Mouse (Mus musculus) spleen, adult 10 weeks (tissue): Measurements from ENCODE around the gene 1700080E11Rik. TPM values are rescaled to one million over a fixed set of nuclear protein-coding genes. Genes with fewer than 3 reads are reported as not detected.

Source experiments
- polyA plus RNA-seq: library from polyadenylated mRNA; stranded (reverse); fragments of 350-450 nt; fragmentation: Illumina TruSeq; extraction: RNeasy Lipid Tissue Mini Kit (QIAGEN cat#74804); gene quantifications from one replicate; pipeline ENCODE4 v1.2.3, GENCODE M21; 2015; ENCODE audit warnings: low replicate concordance; ENCODE audit not compliant: insufficient read depth

1700080E11Rik gene
- polyA plus RNA-seq: not detected

DNA sequence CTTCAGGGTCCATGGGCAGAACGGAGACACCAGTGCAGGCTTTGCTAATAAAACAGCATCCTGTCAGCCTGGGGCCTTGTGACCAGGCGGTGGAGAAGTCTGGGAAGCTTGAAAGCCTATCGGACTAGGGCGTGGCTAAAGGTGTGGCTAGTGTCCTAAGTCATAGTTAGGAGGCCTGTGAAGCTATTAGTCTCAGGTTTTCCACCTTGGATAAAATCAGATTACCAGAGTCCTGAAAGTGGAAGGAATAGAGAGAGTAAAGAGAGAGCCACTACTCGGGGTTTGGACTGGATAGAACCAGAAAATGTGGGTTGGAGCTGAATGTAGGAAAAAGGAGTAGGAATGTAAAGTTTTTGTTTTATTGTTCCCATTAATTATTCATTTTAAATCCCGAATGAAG lies at the start of gene 1700080E11Rik:
TSS of gene 1700080E11Rik (minus strand) at position 101 of the 400 bp plus-strand sequence.

DNA sequence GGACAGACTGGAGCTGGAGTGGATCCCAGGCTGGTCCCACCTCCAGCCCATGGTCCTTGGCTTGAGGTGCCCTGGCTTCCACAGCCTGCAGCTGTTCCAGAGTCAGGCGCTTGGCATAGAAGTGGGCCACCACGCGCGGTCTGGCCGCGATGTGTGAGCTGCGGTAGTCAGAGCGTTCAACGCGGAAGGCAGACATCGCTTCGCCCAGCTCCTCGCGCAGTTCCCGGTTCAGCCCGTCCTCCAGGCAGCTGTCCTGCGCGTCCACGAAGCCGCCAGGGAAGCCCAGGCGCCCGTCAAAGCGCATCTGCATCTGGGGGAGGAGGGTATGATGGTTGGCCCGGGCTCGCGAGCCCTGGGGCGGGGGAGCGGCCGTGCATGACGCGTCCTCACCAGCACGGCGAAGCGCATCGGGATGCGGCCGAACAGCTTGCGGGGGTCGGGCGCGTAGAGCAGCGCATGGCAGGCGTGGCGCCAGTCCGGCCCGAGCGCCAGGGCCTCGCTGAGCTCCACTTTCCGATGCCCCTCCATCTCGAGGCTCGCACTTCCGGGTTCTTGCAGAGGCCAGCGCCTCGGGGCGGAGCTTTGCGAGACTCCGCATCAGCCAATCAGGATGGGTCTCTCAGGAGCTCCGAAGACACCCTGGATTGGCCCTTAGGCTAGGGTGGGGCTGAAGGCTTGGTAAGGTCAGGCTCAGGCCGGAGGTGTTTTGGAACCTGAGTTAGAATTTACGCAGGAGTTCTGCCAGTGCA lies 13.5 kb downstream of the 1700080E11Rik start, which contains the start of gene Nudt16:
TSS of gene Nudt16 (minus strand) at position 572 of the 749 bp plus-strand sequence.

Other genes starting within 250 kb of the 1700080E11Rik start
- gene Mrpl3, start 91.9 kb downstream of the 1700080E11Rik start, polyA plus RNA-seq: 75.7 TPM
- gene Nudt16, start 13.3 kb downstream of the 1700080E11Rik start, polyA plus RNA-seq: 32.4 TPM